Mouse (Mus musculus): ENCODE measurements at regions not wholly inside any gene's neighbourhood (a gene's known extent, or its start where the extent isn't known, plus 50 kb on each side); places are given as distances from the start of the nearest gene placed in this dataset.

DNA sequence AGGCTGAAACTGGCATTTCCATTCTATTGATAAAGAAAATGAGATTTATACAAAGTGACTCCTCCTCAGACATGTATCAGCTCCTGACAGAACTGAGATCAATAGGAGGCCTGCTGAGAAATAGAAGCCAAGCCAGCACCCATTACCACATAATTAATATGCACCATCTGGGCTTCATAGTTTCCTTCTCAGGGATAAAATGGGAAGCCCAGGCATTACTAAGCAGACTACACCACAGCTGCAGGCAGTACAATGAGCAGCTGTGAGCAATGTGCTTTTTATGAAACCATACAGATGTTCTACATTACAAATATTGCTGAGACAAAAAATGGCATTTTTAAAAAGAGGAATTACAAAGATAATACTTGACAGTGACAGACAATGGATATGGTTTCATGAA, 950.1 kb downstream of the Otol1 start:
- DNase-seq = no peak

DNA sequence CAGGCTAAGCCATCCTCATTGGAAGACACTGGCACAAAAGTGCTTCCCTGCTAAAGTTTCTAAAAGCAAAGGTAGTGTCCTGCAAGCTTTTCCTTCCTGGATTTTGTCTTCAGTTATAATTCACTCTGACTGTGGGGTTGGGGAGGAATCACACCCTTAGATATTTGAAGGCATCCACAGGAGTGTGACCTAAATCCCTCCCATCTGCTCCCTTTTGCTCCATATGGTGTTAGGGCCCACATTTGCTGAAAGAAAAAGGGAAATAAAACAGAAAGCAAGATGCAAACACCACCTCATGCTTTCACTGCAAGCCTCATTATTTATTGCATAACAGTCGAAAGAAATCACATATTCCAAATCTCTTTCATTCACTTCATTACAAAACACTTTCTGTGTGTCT, 955.1 kb downstream of the Otol1 start:
- peak; percentile 41 to 60 for DNase-seq

DNA sequence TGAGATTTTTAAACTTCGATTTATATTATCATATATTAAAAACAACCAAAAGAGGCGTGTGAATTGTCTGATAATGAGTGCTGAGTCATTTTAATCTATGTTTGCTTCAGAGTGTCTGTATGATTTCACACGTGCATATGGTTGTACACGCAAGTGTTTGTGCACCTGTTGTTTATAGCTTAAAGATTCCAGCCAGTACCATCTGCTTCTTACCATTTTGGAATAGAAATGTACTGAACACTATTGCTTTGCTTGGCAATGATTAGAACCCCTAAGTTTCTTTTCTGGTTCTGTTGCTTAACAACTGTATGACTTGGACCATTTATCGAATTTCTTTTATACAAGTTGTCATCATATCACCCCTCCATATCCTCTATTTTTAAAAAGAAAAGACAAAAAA, 969.5 kb downstream of the Otol1 start:
- DNase-seq = no peak

DNA sequence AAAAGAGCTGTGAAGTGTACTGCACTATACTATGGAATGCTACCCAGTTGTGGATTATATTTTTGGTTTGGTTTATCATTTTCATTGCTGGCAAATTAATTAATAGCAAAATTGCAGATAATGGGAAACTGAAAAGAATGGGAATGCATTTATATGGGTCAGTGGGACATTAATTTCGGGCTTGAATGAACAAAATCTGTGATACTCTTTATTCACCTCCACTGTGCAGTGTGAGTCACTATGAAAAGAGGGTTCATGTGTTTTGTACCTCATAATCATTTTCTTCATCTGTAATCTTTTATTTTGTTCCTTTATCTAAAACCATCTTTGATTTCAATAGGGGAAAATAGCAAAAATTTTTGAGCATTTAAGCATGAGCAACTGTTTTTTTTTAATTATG, 983.5 kb downstream of the Otol1 start:
- DNase-seq = no peak

- peak; percentile 53 to 71 for DNase-seq
Observed at GRCm38 (mm10) chr3:71003052-71003451, 995.6 kb downstream of the Otol1 start.
